Mouse (Mus musculus) CH12.LX (cell line): Measurements from ENCODE around the gene Tgfa.

Experiments used
- CHD2 ChIP-seq: IDR thresholded peaks from 2 replicates; pipeline ENCODE4 v1.6.1; 2011; ENCODE audit warnings: low read length, improper control_type of control experiment
- CTCF ChIP-seq, 2 experiments: IDR thresholded peaks in 1 of 2; conservative IDR thresholded peaks in 1 of 2; 2 replicates each; pipeline ENCODE4 v1.5.1; 2011 to 2012; ENCODE audit warnings: low read depth in 2 of 2, low read length in 2 of 2, improper control_type of control experiment in 1 of 2, inconsistent platforms in 1 of 2, mild to moderate bottlenecking in 1 of 2, moderate library complexity in 1 of 2
- E2F4 ChIP-seq: IDR thresholded peaks from 2 replicates; pipeline ENCODE4 v1.6.1; 2011; ENCODE audit warnings: low read depth, low read length, improper control_type of control experiment; ENCODE audit not compliant: insufficient replicate concordance
- EP300 ChIP-seq: IDR thresholded peaks from 2 replicates; pipeline ENCODE4 v1.6.1; 2011; ENCODE audit warnings: low read length, improper control_type of control experiment
- JUN ChIP-seq: IDR thresholded peaks from 2 replicates; pipeline ENCODE4 v1.6.1; 2011; ENCODE audit warnings: low read depth, mild to moderate bottlenecking, low read length, improper control_type of control experiment, moderate library complexity; ENCODE audit not compliant: insufficient read depth
- KAT2A ChIP-seq: IDR thresholded peaks from 2 replicates; pipeline ENCODE4 v1.6.1; 2012; ENCODE audit warnings: low read length, improper control_type of control experiment, inconsistent platforms; ENCODE audit not compliant: insufficient replicate concordance
- MAFK ChIP-seq: IDR thresholded peaks from 2 replicates; pipeline ENCODE4 v1.6.1; 2011; ENCODE audit warnings: low read length, improper control_type of control experiment; ENCODE audit not compliant: insufficient replicate concordance
- MAX ChIP-seq: IDR thresholded peaks from 2 replicates; pipeline ENCODE4 v1.6.1; 2011; ENCODE audit warnings: low read length, improper control_type of control experiment
- MEF2A ChIP-seq: IDR thresholded peaks from 2 replicates; pipeline ENCODE4 v1.6.1; 2014; ENCODE audit warnings: low read depth, mild to moderate bottlenecking, inconsistent platforms, low read length, improper control_type of control experiment, borderline replicate concordance
- POLR2A ChIP-seq: IDR thresholded peaks from 2 replicates; pipeline ENCODE4 v1.6.1; 2011; ENCODE audit warnings: low read depth, mild to moderate bottlenecking, improper control_type of control experiment, low read length
- POLR2AphosphoS2 ChIP-seq: IDR thresholded peaks from 2 replicates; pipeline ENCODE4 v1.6.1; 2011; ENCODE audit warnings: low read depth, low read length, improper control_type of control experiment
- TBP ChIP-seq: conservative IDR thresholded peaks from 2 replicates; pipeline ENCODE4 v1.6.1; 2011; ENCODE audit warnings: low read depth, low read length, improper control_type of control experiment
- UBTF ChIP-seq: IDR thresholded peaks from 2 replicates; pipeline ENCODE4 v1.6.1; 2012; ENCODE audit warnings: low read depth, mild to moderate bottlenecking, inconsistent platforms, low read length, improper control_type of control experiment, moderate library complexity

- TF ChIP-seq EP300 (no peak), KAT2A (no peak), MEF2A (no peak), POLR2A (no peak), CTCF (conservative IDR thresholded peaks at IDR 0.05 in 1 of 2, IDR thresholded peaks at IDR 0.05 in 1 of 2; ENCODE audit: low read depth in 2 of 2, low read length in 2 of 2) (no peak), TBP (no peak), MAFK (no peak), JUN (no peak), POLR2AphosphoS2 (no peak), E2F4 (no peak), UBTF (no peak), CHD2 (no peak), MAX (no peak)
Observed at GRCm38 (mm10) chr6:86314011-86314410, 119.0 kb downstream of the Tgfa start.
